Mouse (Mus musculus) heart, adult 2 months (tissue): ENCODE measurements around the gene Trim50. TPM values are rescaled to one million over a fixed set of nuclear protein-coding genes. Genes with fewer than 3 reads are reported as not detected.

Source experiments
- DNase-seq, 2 experiments: peaks; one replicate each; pipeline ENCODE4 v3.0.0; 2021
- H3K27ac ChIP-seq: fragments of 200-600 bp; 2 replicates; pipeline ENCODE4 v1.8.1; 2022
- H3K27me3 ChIP-seq: fragments of 200-500 bp; 2 replicates; pipeline ENCODE4 v1.6.1; 2012; ENCODE audit warnings: mild to moderate bottlenecking, low read length, inconsistent platforms, mixed read lengths; ENCODE audit not compliant: control insufficient read depth, insufficient read depth
- H3K36me3 ChIP-seq: fragments of 200-500 bp; 2 replicates; pipeline ENCODE4 v1.6.1; 2012; ENCODE audit warnings: low read length, inconsistent platforms; ENCODE audit not compliant: control insufficient read depth, insufficient read depth
- H3K4me1 ChIP-seq: fragments of 200-500 bp; 2 replicates; pipeline ENCODE4 v1.6.1; 2011; ENCODE audit warnings: low read length; ENCODE audit not compliant: control insufficient read depth, insufficient read depth
- H3K4me3 ChIP-seq: fragments of 200-600 bp; 2 replicates; pipeline ENCODE4 v1.8.1; 2022
- H3K79me2 ChIP-seq: fragments of 200-500 bp; replicated peaks from 2 replicates; pipeline ENCODE4 v1.6.1; 2012; ENCODE audit warnings: mild to moderate bottlenecking, inconsistent platforms, low read length, moderate library complexity, mixed read lengths; ENCODE audit not compliant: control insufficient read depth, insufficient read depth
- H3K9ac ChIP-seq: fragments of 200-500 bp; 2 replicates; pipeline ENCODE4 v1.6.1; 2012; ENCODE audit warnings: low read depth, mild to moderate bottlenecking, control low read depth, inconsistent platforms, low read length, mixed read lengths
- CTCF ChIP-seq: fragments of 200-600 bp; IDR thresholded peaks from 2 replicates; pipeline ENCODE4 v1.8.1; 2022; ENCODE audit warnings: antibody characterized with exemption, mild to moderate bottlenecking, moderate library complexity
- EP300 ChIP-seq: fragments of 200-500 bp; IDR thresholded peaks from 2 replicates; pipeline ENCODE4 v1.6.1; 2011; ENCODE audit warnings: low read depth, low read length, control low read depth; ENCODE audit not compliant: insufficient read depth
- POLR2A ChIP-seq: fragments of 200-500 bp; IDR thresholded peaks from 2 replicates; pipeline ENCODE4 v1.6.1; 2011; ENCODE audit warnings: mild to moderate bottlenecking, low read depth, low read length, control low read depth; ENCODE audit not compliant: insufficient read depth
- WGBS: fragments of 180-500 bp; shearing (Covaris S2); methylation state at CpG from one replicate; pipeline ENCODE4 v1.1.7; 2018; 5-methylcytosine and 5-hydroxymethylcytosine counted together
- intact Hi-C: fragments of 180-260 bp; cut with DNase I; formaldehyde crosslinking; loops from one replicate; pipeline ENCODE4 v1.15.1; 2025
- polyA plus RNA-seq: library from polyadenylated mRNA; depleted of rRNA; stranded (reverse); fragments of >200 nt; gene quantifications from 2 replicates; pipeline ENCODE4 v1.2.3, GENCODE M21; 2012
- total RNA-seq, 2 experiments: library from RNA; stranded (reverse); gene quantifications; 2 replicates each; pipeline ENCODE4 v1.2.3; 2021

The Trim50 gene
- total and polyA plus RNA-seq, 3 experiments: 0.11 to 0.18 TPM; not detected in 1

DNA sequence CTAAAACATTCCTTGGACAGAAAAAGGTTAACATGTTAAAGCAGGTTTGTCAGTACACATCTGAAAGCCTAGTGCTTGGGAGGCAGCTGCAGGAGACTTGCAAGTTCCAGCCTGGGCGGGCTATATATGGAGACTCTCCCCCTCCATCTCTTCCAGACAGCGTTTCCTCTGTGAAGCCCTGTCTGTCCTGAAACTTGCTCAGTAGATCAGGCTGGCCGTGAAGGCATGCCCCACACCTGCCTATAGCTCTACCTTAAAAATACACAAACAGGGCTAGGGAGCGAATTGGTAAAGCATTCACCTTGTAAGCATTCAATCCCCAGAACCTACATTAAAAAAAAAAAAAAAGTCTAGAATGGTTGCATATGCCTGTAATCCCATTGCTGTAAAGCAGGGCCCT lies 23.6 kb upstream of the Trim50 start:
- Histone ChIP-seq H3K27ac (no peak overlapping the region), H3K4me3 (no peak overlapping the region), H3K79me2 (no peaks in the 10 kb centered on the region), H3K27me3 (no peaks in the 10 kb centered on the region), H3K4me1 (no peaks in the 10 kb centered on the region), H3K36me3 (no peaks in the 10 kb centered on the region), H3K9ac (no peak overlapping the region)
- WGBS: 74% methylated on average over 4 of the region's 4 CpGs
- intact Hi-C loops: no loop called here
- no peak for DNase-seq
- TF ChIP-seq EP300: no peak
- TF ChIP-seq CTCF: no peak
- TF ChIP-seq POLR2A: no peak

- Histone ChIP-seq H3K79me2 (no peaks in the 10 kb centered on the region), H3K27me3 (no peaks in the 10 kb centered on the region), H3K9ac (no peak overlapping the region), H3K4me1 (no peaks in the 10 kb centered on the region), H3K27ac (no peak overlapping the region), H3K4me3 (no peak overlapping the region), H3K36me3 (no peaks in the 10 kb centered on the region)
- intact Hi-C loops: no loop called here
- no peak for DNase-seq
- TF ChIP-seq POLR2A (no peak), EP300 (no peak), CTCF (no peak)
- 77% methylated on average over 5 of the region's 5 CpGs for WGBS
Measured at GRCm38 (mm10) chr5:135330201-135330600, 22.9 kb upstream of the Trim50 start.

DNA sequence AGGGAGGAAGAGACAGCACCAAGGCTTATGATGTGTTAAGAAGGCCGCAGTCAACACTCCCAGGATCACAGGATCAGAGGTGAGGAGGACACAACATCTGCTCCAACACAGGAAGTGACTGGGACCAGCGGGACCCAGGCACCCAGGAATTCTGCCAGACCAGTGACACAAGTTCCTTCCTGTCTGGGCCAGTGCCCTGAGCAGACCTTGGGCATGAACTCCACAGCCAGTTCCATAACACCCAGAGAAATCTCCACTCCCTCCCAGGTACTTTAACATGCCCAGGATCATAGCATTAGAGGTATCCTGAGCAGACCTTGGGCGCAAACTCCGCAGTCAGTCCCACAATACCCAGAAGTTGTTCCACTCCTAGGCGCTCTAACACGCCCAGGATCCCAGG lies 21.9 kb upstream of the Trim50 start:
- H3K4me3 ChIP-seq: no peak overlapping the region
- no peak overlapping the region for H3K9ac ChIP-seq
- H3K36me3 ChIP-seq: no peaks in the 10 kb centered on the region
- H3K79me2 ChIP-seq: no peaks in the 10 kb centered on the region
- no peak overlapping the region for H3K27ac ChIP-seq
- no peaks in the 10 kb centered on the region for H3K4me1 ChIP-seq
- intact Hi-C loops: no loop called here
- H3K27me3 ChIP-seq: no peaks in the 10 kb centered on the region
- no peak for DNase-seq
- no peak for TF ChIP-seq EP300
- TF ChIP-seq CTCF: no peak
- no peak for TF ChIP-seq POLR2A
- WGBS: 75% methylated on average over 6 of the region's 6 CpGs

- Histone ChIP-seq H3K9ac (no peak overlapping the region), H3K27me3 (no peaks in the 10 kb centered on the region), H3K79me2 (no peaks in the 10 kb centered on the region), H3K36me3 (no peaks in the 10 kb centered on the region), H3K27ac (no peak overlapping the region), H3K4me3 (no peak overlapping the region), H3K4me1 (no peaks in the 10 kb centered on the region)
- intact Hi-C loops: loop anchor here (5.0 kb wide), 1 partner anchor 100 kb away; no protein-coding TSS in a partner anchor
- TF ChIP-seq CTCF (peak; percentile 53), POLR2A (no peak)
- WGBS: 32% methylated on average over 3 of the region's 3 CpGs
- DNase-seq: no peak
Measured at GRCm38 (mm10) chr5:135337575-135337974, 15.5 kb upstream of the Trim50 start.

DNA sequence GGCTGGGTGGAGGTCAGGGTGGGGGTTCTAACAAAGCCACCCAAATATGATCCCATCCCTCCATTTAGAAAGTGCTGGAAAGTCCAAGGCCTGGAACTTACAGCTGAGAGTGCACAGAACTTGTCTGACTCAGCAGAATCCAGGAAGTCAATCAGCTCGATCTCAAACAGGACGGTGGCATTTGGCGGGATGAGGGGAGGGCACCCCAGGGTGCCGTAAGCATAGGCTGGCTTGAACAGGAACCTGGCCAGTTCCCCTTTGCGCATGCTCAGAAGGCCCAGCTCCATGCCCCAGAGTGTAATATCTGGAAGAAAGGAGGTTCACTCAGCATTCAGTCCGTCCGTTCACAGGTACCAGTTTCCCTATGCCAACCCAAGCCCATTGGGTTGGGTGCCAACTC lies 7.1 kb upstream of the Trim50 start:
- no peak for DNase-seq
- intact Hi-C loops: no loop called here
- H3K4me3 ChIP-seq: no peak overlapping the region

DNA sequence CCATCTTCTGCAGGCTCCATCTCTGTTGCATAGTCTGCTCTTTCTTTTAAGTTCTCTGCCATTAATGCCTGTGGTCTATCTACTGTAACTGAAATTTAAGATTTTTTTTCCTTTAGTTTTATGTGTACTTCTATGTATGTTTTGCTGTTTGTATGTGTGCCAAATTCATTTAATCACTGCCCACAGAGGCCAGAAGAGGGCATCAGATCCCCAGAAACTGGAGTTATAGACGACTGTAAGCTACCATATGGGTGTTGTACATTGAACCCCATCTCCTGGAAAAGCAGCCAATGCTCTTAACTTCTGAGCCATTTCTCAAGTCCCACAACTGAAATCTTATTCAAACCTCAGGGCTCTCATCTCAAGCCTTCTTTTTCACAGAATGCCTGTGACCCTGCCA lies 6.7 kb upstream of the Trim50 start:
- Histone ChIP-seq H3K27me3 (no peaks in the 10 kb centered on the region), H3K4me3 (no peak overlapping the region), H3K4me1 (no peaks in the 10 kb centered on the region), H3K9ac (no peak overlapping the region), H3K36me3 (no peaks in the 10 kb centered on the region), H3K27ac (no peak overlapping the region), H3K79me2 (no peaks in the 10 kb centered on the region)
- intact Hi-C loops: no loop called here
- DNase-seq: no peak
- TF ChIP-seq CTCF: peak; percentile 63
- TF ChIP-seq POLR2A: no peak
- TF ChIP-seq EP300: no peak
- 21% methylated on average over 1 of the region's 1 CpGs for WGBS

More for the DNA sequence above, 7.1 kb upstream of the Trim50 start:
- H3K27me3 ChIP-seq: no peaks in the 10 kb centered on the region
- no peak overlapping the region for H3K27ac ChIP-seq
- no peak overlapping the region for H3K9ac ChIP-seq
- H3K36me3 ChIP-seq: no peaks in the 10 kb centered on the region
- no peaks in the 10 kb centered on the region for H3K79me2 ChIP-seq
- 61% methylated on average over 7 of the region's 7 CpGs for WGBS
- H3K4me1 ChIP-seq: no peaks in the 10 kb centered on the region
- no peak for TF ChIP-seq CTCF
- no peak for TF ChIP-seq EP300
- TF ChIP-seq POLR2A: no peak
